Mouse (Mus musculus) bone marrow macrophage, adult 2 months (primary cell): Measurements from ENCODE around the gene Tas1r3. TPM values are rescaled to one million over a fixed set of nuclear protein-coding genes. Genes with fewer than 3 reads are reported as not detected.

ENCODE experiments used
- H3K27ac ChIP-seq: 2 replicates; pipeline ENCODE4 v1.5.1; 2012; ENCODE audit warnings: low read depth, low read length; ENCODE audit not compliant: insufficient read depth
- H3K4me1 ChIP-seq: 2 replicates; pipeline ENCODE4 v1.6.1; 2012; ENCODE audit warnings: low read length; ENCODE audit not compliant: control insufficient read depth, insufficient read depth
- H3K4me3 ChIP-seq: 2 replicates; pipeline ENCODE4 v1.5.1; 2012; ENCODE audit warnings: mild to moderate bottlenecking, low read length, moderate library complexity; ENCODE audit not compliant: insufficient read depth
- CTCF ChIP-seq: IDR thresholded peaks from 2 replicates; pipeline ENCODE4 v1.5.1; 2012; ENCODE audit warnings: low read depth, mild to moderate bottlenecking, low read length, moderate library complexity
- POLR2A ChIP-seq: IDR thresholded peaks from 2 replicates; pipeline ENCODE4 v1.6.1; 2012; ENCODE audit warnings: mild to moderate bottlenecking, low read depth, low read length, borderline replicate concordance
- polyA plus RNA-seq: library from polyadenylated mRNA; stranded (reverse); fragments of >200 nt; gene quantifications from 2 replicates; pipeline ENCODE4 v1.2.4, GENCODE M21; 2012; ENCODE audit not compliant: missing spikeins, insufficient read depth, insufficient read length

Gene Tas1r3
- polyA plus RNA-seq, 1 experiment: 0.62 TPM

DNA sequence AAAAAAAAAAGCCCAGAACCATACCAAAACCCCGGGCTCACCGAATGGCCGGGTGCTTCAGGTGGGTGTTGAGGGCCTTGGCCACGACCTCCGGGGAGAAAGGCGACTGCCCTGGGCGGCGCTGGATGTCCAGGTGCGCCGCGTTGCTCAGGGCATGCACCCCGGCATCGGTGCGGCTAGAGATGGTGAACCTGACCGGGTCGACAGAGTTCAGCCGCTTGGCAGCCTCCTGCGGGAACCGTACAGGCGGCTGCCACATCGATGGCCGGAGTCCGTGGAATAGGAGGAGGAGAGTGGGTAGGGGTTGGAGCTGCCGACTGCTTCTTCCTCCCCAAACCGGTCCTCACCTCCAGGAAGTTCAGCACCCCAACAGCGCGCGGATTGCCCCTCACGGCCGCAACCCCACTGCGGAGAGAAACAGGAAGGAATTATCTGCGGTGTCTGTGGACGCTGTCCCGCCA is 27.9 kb upstream of the Tas1r3 start:
- peak overlapping the region; percentile 88 for H3K4me3 ChIP-seq
- no peak for TF ChIP-seq CTCF
- no peak for TF ChIP-seq POLR2A
- H3K27ac ChIP-seq: no peak overlapping the region
- H3K4me1 ChIP-seq: peaks cover 28% of the 10 kb centered on the region

- no peak overlapping the region for H3K4me3 ChIP-seq
- no peak overlapping the region for H3K27ac ChIP-seq
- TF ChIP-seq POLR2A (no peak), CTCF (no peak)
- peaks cover 11% of the 10 kb centered on the region for H3K4me1 ChIP-seq
Observed at GRCm38 (mm10) chr4:155889316-155889715, 26.2 kb upstream of the Tas1r3 start.

GRCm38 (mm10) chr4:155888181-155888580 is 25.0 kb upstream of the Tas1r3 start:
- TF ChIP-seq POLR2A (no peak), CTCF (no peak)
- H3K4me3 ChIP-seq: no peak overlapping the region
- peaks cover 1% of the 10 kb centered on the region for H3K4me1 ChIP-seq
- no peak overlapping the region for H3K27ac ChIP-seq

DNA sequence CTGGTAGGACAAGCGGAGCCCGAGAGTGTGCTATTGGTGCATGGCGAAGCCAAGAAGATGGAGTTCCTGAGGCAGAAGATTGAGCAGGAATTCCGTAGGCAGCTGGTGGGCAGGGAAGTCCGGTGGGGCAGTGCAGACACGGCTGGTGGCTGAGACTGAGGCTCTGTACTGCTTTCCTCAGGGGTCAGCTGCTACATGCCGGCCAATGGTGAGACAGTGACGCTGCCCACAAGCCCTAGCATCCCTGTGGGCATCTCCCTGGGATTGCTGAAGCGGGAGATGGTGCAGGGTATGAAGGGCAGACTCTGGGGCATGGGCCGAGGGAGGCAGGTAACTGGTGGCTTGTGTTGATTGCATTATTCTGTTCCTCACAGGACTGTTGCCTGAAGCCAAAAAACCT is 24.5 kb upstream of the Tas1r3 start:
- H3K4me3 ChIP-seq: no peak overlapping the region
- TF ChIP-seq POLR2A (no peak), CTCF (no peak)
- H3K4me1 ChIP-seq: no peaks in the 10 kb centered on the region
- H3K27ac ChIP-seq: no peak overlapping the region

DNA sequence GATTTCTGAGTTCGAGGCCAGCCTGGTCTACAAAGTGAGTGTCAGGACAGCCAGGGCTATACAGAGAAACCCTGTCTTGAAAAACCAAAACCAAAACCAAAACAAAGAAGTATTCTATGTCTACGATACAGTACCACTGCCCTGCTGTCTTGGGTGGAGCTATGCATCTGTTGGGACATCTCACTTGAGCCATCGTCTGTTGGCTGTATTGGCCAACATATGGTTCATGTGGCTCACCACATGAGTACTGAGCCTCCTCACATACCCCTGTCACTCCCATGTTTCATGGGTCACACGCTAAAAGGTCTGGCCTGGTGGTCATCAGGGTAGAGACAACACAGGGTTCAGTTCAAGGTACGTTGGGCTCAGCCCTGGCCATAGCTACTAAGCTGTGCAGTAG is 23.2 kb upstream of the Tas1r3 start:
- H3K4me3 ChIP-seq: no peak overlapping the region
- H3K27ac ChIP-seq: no peak overlapping the region
- H3K4me1 ChIP-seq: no peaks in the 10 kb centered on the region
- TF ChIP-seq CTCF (no peak), POLR2A (no peak)

- Histone ChIP-seq H3K27ac (no peak overlapping the region), H3K4me1 (no peaks in the 10 kb centered on the region), H3K4me3 (no peak overlapping the region)
- TF ChIP-seq POLR2A (no peak), CTCF (no peak)
Observed at GRCm38 (mm10) chr4:155883587-155883986, 20.4 kb upstream of the Tas1r3 start.

- Histone ChIP-seq H3K4me3 (no peak overlapping the region), H3K27ac (no peak overlapping the region), H3K4me1 (peaks cover 6% of the 10 kb centered on the region)
- no peak for TF ChIP-seq CTCF
- no peak for TF ChIP-seq POLR2A
Observed at GRCm38 (mm10) chr4:155871404-155871803, 8.2 kb upstream of the Tas1r3 start.

GRCm38 (mm10) chr4:155869317-155870033 is 6.3 kb upstream of the Tas1r3 start, which contains the start of the genes Cptp and Ints11:
TSS of gene Cptp (minus strand) at chr4:155869440.
TSS of gene Ints11 (plus strand) at chr4:155869546.
- TF ChIP-seq POLR2A: no peak
- TF ChIP-seq CTCF: no peak
- 0 out of 2 replicates have a peak within 1 kb of the TSS, but pooled peaks have one; percentile 3 for H3K27ac ChIP-seq
- H3K4me1 ChIP-seq: peaks cover 6% of the 10 kb centered on the region
- H3K4me3 ChIP-seq: peak within 1 kb of the TSS; percentile 96

- 0 out of 2 replicates have a peak overlapping the region, but pooled peaks have one; percentile 3 for H3K27ac ChIP-seq
- peak overlapping the region; percentile 96 for H3K4me3 ChIP-seq
- TF ChIP-seq POLR2A: no peak
- TF ChIP-seq CTCF: no peak
- H3K4me1 ChIP-seq: peaks cover 6% of the 10 kb centered on the region
Observed at GRCm38 (mm10) chr4:155868614-155869298, 5.6 kb upstream of the Tas1r3 start.

GRCm38 (mm10) chr4:155861787-155862186 is 1.4 kb downstream of the Tas1r3 start:
- Histone ChIP-seq H3K4me3 (no peak overlapping the region), H3K27ac (no peak overlapping the region), H3K4me1 (no peaks in the 10 kb centered on the region)
- no peak for TF ChIP-seq POLR2A
- no peak for TF ChIP-seq CTCF
